Mouse (Mus musculus): ENCODE data around the gene Kxd1.

The Kxd1 gene

GRCm38 (mm10) chr8:70546412-70546811 is 18.7 kb upstream of the Kxd1 start:
- no peak for DNase-seq

GRCm38 (mm10) chr8:70544200-70544687 is 16.5 kb upstream of the Kxd1 start:
- DNase-seq = no peak

- no peak for DNase-seq
Observed at GRCm38 (mm10) chr8:70541081-70541480, 13.3 kb upstream of the Kxd1 start.

- peak; percentile 49 for DNase-seq
Observed at GRCm38 (mm10) chr8:70540507-70541071, 12.8 kb upstream of the Kxd1 start.

- no peak for DNase-seq
Observed at GRCm38 (mm10) chr8:70540013-70540506, 12.3 kb upstream of the Kxd1 start.

GRCm38 (mm10) chr8:70539077-70539813 is 11.5 kb upstream of the Kxd1 start, which contains the start of gene Ell:
Ell (plus strand) TSS chr8:70539457.
- peak; percentile 100 for DNase-seq

GRCm38 (mm10) chr8:70538633-70539076 is 10.9 kb upstream of the Kxd1 start:
- DNase-seq = peak; percentile 100

- peak; percentile 66 for DNase-seq
Observed at GRCm38 (mm10) chr8:70538024-70538579, 10.3 kb upstream of the Kxd1 start.

GRCm38 (mm10) chr8:70535701-70536100 is 7.9 kb upstream of the Kxd1 start:
- no peak for DNase-seq

- DNase-seq = no peak
Observed at GRCm38 (mm10) chr8:70535221-70535620, 7.5 kb upstream of the Kxd1 start.

GRCm38 (mm10) chr8:70534281-70534680 is 6.5 kb upstream of the Kxd1 start:
- DNase-seq = no peak

GRCm38 (mm10) chr8:70530314-70530713 is 2.6 kb upstream of the Kxd1 start:
- no peak for DNase-seq

- DNase-seq = no peak
Observed at GRCm38 (mm10) chr8:70529741-70530161, 2.0 kb upstream of the Kxd1 start.

GRCm38 (mm10) chr8:70529299-70529698 is 1.5 kb upstream of the Kxd1 start:
- DNase-seq = no peak

- DNase-seq = no peak
Observed at GRCm38 (mm10) chr8:70528182-70528797, 534 bp upstream of the Kxd1 start.

- DNase-seq = no peak
Observed at GRCm38 (mm10) chr8:70527111-70527511, 645 bp downstream of the Kxd1 start.

GRCm38 (mm10) chr8:70522592-70523403 is 5.0 kb downstream of the Kxd1 start:
- peak; percentile 95 for DNase-seq

- DNase-seq = no peak
Observed at GRCm38 (mm10) chr8:70519606-70520005, 8.2 kb downstream of the Kxd1 start.

GRCm38 (mm10) chr8:70519043-70519442 is 8.7 kb downstream of the Kxd1 start:
- DNase-seq = no peak

- DNase-seq = no peak
Observed at GRCm38 (mm10) chr8:70517940-70518643, 9.7 kb downstream of the Kxd1 start.

GRCm38 (mm10) chr8:70513441-70513840 is 14.3 kb downstream of the Kxd1 start:
- DNase-seq = no peak

Measured in kidney, adult 18-20 months (tissue).